Mouse (Mus musculus) macrophage (primary cell): ENCODE measurements around the gene Lztr1. TPM values are rescaled to one million over a fixed set of nuclear protein-coding genes. Genes with fewer than 3 reads are reported as not detected.

Source experiments
- H3K27ac ChIP-seq: fragments of 350-480 bp; formaldehyde crosslinking; 2 replicates; pipeline ENCODE4 v1.9.0; 2021
- H3K36me3 ChIP-seq: fragments of 350-480 bp; formaldehyde crosslinking; 2 replicates; pipeline ENCODE4 v1.9.0; 2021; ENCODE audit errors: inconsistent target
- H3K4me3 ChIP-seq: fragments of 350-480 bp; formaldehyde crosslinking; 2 replicates; pipeline ENCODE4 v1.9.0; 2021; ENCODE audit errors: inconsistent target
- H3K79me2 ChIP-seq: fragments of 350-480 bp; formaldehyde crosslinking; 2 replicates; pipeline ENCODE4 v1.9.0; 2021; ENCODE audit errors: inconsistent target
- WGBS: methylation state at CpG from one replicate; pipeline ENCODE4 v1.1.7; 2026; ENCODE audit warnings: inconsistent platforms; ENCODE audit not compliant: missing documents; 5-methylcytosine and 5-hydroxymethylcytosine counted together
- polyA plus RNA-seq: library from polyadenylated mRNA; stranded (reverse); fragments of 250-400 nt; gene quantifications from 3 replicates; pipeline ENCODE4 v1.2.4, GENCODE M21; 2018; ENCODE audit warnings: inconsistent platforms
- total RNA-seq, 78 experiments: library from RNA; depleted of rRNA; stranded (reverse); fragments of 250-400 nt; gene quantifications; 1 replicate in 9 of 78; 2 replicates in 24 of 78; 3 replicates in 43 of 78; 4 replicates in 2 of 78; pipeline ENCODE4 v1.2.4; 2018; ENCODE audit warnings: inconsistent platforms in 56 of 78

Lztr1 gene
- total RNA-seq (2018; cell fraction: chromatin; rRNA removed): 100 to 1,000 TPM in 12 of 26 experiments, 10 to 100 TPM in 14; 35.6 to 167 (median 89.3) TPM
- 10 to 100 TPM; 14.9 to 34.0 (median 22.0) TPM for total RNA-seq (2018; cell fraction: cytosol; rRNA removed)
- total RNA-seq (2018; cell fraction: nucleus; rRNA removed): 100 to 1,000 TPM in 1 of 26 experiments, 10 to 100 TPM in 25; 21.4 to 113 (median 51.9) TPM
- polyA plus RNA-seq: 23.8 to 33.8 TPM (median 28.9 TPM) in 3 replicates

GRCm38 (mm10) chr16:17508546-17509239 is at the start of gene Lztr1:
Gene Lztr1 (plus strand): TSS chr16:17508688.
- WGBS: 2% methylated on average over 50 of the region's 50 CpGs
- Histone ChIP-seq H3K27ac (peak within 1 kb of the TSS; percentile 75), H3K36me3 (peaks cover 19% of the 10 kb centered on the region), H3K79me2 (no peaks in the 10 kb centered on the region; the same call in 1 of the 2 replicates), H3K4me3 (peak within 1 kb of the TSS; percentile 81)

DNA sequence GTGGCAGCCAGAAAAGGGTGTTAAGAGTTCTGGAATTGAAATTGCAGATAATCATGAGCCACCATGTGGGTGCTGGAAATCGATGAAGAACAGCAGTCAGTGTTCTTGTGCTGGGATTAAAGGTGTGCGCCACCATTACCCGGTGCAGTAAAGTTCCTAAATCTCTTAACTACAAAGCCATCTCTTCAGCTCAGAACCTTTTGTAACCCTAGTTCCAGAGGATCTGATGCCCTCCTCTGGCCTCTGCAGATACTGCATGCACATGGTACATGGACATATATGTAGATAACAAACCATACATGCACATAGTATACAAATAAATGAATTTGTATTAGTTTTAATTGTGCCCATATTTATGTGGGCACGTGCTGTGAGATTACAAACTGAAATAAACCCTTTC is 48.2 kb upstream of the Lztr1 start:
- H3K36me3 ChIP-seq: peaks cover 5% of the 10 kb centered on the region; the same call in 1 of the 2 replicates
- 84% methylated on average over 4 of the region's 4 CpGs for WGBS
- peaks cover 100% of the 10 kb centered on the region for H3K79me2 ChIP-seq
- no peak overlapping the region for H3K4me3 ChIP-seq
- H3K27ac ChIP-seq: no peak overlapping the region

- Histone ChIP-seq H3K27ac (no peak overlapping the region; the same call in 1 of the 2 replicates), H3K4me3 (no peak overlapping the region)
- WGBS: 13% methylated on average over 1 of the region's 1 CpGs
Measured at GRCm38 (mm10) chr16:17461596-17461995, 46.9 kb upstream of the Lztr1 start.

GRCm38 (mm10) chr16:17463184-17463583 is 45.3 kb upstream of the Lztr1 start:
- Histone ChIP-seq H3K36me3 (no peaks in the 10 kb centered on the region), H3K27ac (no peak overlapping the region), H3K4me3 (no peak overlapping the region), H3K79me2 (peaks cover 100% of the 10 kb centered on the region)
- 93% methylated on average over 2 of the region's 2 CpGs for whole genome bisulfite sequencing

More at GRCm38 (mm10) chr16:17461596-17461995, 46.9 kb upstream of the Lztr1 start:
- peaks cover 100% of the 10 kb centered on the region for H3K79me2 ChIP-seq
- H3K36me3 ChIP-seq: peaks cover 5% of the 10 kb centered on the region; the same call in 1 of the 2 replicates

DNA sequence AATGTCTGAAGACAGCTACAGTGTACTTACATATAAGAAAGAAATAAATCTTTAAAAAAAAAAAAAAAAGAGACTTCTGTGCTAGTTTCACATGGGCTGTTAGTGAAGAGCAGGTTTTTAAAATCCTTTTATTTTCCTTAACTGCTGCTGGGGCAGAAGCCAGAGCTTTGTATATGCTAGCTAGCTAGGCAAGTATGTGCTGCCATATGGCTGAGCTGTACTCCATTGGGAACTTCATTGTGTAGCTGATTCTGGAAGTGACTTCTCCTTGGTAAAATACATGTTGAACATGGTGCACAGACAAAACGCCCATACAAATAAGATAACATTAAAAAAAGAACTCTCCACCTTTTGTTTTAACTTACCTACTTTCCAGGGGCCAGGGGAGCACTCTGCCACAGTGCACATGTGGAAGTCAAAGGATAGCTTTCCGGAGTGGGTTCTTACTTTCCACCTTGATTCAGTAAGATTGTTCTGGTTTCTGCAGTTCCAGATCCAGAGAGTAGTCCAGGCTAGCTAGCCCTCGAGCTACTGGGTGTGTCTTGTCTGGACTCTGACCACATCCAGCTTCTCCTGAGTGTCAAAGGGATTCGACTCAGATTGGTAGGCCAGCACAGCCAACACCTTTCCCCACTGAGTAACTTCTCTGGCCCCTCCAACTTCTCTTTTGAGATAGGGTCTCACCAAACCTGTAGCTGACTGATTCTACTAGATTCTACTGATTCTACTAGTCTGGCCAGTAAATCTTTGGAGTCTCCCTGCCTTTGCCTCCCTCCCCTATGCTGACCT is 41.4 kb upstream of the Lztr1 start:
- Histone ChIP-seq H3K4me3 (no peak overlapping the region), H3K27ac (no peak overlapping the region), H3K36me3 (peaks cover 12% of the 10 kb centered on the region), H3K79me2 (peaks cover 100% of the 10 kb centered on the region)
- WGBS: 79% methylated on average over 4 of the region's 4 CpGs

DNA sequence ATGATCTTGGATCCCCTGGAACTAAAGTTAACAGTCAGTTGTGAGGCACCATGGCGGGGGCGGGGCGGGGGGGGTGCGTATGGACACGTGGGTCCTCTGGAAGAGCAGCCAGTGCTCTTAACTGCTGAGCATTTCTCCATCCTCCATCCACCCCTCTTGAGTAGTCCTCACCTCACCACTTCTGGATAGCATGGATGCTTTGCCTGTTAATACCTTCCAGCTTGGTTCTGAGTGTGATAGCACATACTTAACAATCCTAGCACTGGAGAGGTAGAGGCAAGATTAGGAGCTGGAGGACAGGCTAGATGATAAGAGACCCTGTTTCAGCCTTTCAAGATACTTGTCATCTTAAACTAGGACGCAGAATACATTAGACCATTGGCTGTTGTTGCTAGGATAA is 36.0 kb upstream of the Lztr1 start:
- no peak overlapping the region for H3K4me3 ChIP-seq
- peaks cover 100% of the 10 kb centered on the region for H3K79me2 ChIP-seq
- WGBS: 89% methylated on average over 6 of the region's 6 CpGs
- H3K36me3 ChIP-seq: peaks cover 14% of the 10 kb centered on the region
- no peak overlapping the region for H3K27ac ChIP-seq

- Histone ChIP-seq H3K4me3 (no peak overlapping the region), H3K79me2 (peaks cover 100% of the 10 kb centered on the region), H3K36me3 (peaks cover 10% of the 10 kb centered on the region), H3K27ac (no peak overlapping the region)
Measured at GRCm38 (mm10) chr16:17474091-17474490, 34.4 kb upstream of the Lztr1 start.

- no peak overlapping the region for H3K4me3 ChIP-seq
- WGBS: 89% methylated on average over 2 of the region's 2 CpGs
- H3K27ac ChIP-seq: no peak overlapping the region
- H3K36me3 ChIP-seq: 0 out of 2 replicates have a peak, but pooled peaks cover 6% of the 10 kb centered on the region
- peaks cover 100% of the 10 kb centered on the region for H3K79me2 ChIP-seq
Measured at GRCm38 (mm10) chr16:17474761-17475160, 33.7 kb upstream of the Lztr1 start.

GRCm38 (mm10) chr16:17475326-17475725 is 33.2 kb upstream of the Lztr1 start:
- Histone ChIP-seq H3K36me3 (0 out of 2 replicates have a peak, but pooled peaks cover 6% of the 10 kb centered on the region), H3K4me3 (no peak overlapping the region), H3K27ac (no peak overlapping the region), H3K79me2 (peaks cover 100% of the 10 kb centered on the region)
- 94% methylated on average over 3 of the region's 4 CpGs for WGBS

- WGBS: 65% methylated on average over 4 of the region's 4 CpGs
- H3K79me2 ChIP-seq: peaks cover 100% of the 10 kb centered on the region
- no peak overlapping the region for H3K4me3 ChIP-seq
- H3K27ac ChIP-seq: no peak overlapping the region
- H3K36me3 ChIP-seq: peaks cover 7% of the 10 kb centered on the region
Measured at GRCm38 (mm10) chr16:17478331-17478943, 30.1 kb upstream of the Lztr1 start.

DNA sequence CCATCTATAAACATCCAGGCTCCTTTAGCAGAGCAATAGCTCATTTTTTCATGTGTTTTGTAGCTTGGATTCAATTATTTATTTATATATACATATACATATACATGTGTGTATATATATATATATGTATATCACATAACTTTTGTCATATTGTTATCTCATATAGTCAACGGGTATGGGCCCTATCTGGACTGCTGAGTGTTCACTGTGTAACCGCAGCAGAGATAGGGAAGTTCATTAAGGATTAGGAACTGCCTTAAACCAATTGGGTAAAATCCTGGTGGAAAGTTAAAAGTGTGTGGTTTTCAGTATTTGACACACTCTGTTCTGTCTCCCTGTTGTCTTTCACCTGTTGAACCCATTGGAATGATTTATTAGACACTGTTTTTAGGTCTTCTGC is 27.0 kb upstream of the Lztr1 start:
- Histone ChIP-seq H3K27ac (no peak overlapping the region), H3K36me3 (peaks cover 36% of the 10 kb centered on the region), H3K79me2 (peaks cover 74% of the 10 kb centered on the region), H3K4me3 (no peak overlapping the region)
- 83% methylated on average over 2 of the region's 2 CpGs for WGBS

GRCm38 (mm10) chr16:17486505-17486904 is 22.0 kb upstream of the Lztr1 start:
- H3K4me3 ChIP-seq: no peak overlapping the region
- peaks cover 48% of the 10 kb centered on the region for H3K36me3 ChIP-seq
- 71% methylated on average over 3 of the region's 3 CpGs for WGBS
- H3K79me2 ChIP-seq: peaks cover 23% of the 10 kb centered on the region
- no peak overlapping the region for H3K27ac ChIP-seq

DNA sequence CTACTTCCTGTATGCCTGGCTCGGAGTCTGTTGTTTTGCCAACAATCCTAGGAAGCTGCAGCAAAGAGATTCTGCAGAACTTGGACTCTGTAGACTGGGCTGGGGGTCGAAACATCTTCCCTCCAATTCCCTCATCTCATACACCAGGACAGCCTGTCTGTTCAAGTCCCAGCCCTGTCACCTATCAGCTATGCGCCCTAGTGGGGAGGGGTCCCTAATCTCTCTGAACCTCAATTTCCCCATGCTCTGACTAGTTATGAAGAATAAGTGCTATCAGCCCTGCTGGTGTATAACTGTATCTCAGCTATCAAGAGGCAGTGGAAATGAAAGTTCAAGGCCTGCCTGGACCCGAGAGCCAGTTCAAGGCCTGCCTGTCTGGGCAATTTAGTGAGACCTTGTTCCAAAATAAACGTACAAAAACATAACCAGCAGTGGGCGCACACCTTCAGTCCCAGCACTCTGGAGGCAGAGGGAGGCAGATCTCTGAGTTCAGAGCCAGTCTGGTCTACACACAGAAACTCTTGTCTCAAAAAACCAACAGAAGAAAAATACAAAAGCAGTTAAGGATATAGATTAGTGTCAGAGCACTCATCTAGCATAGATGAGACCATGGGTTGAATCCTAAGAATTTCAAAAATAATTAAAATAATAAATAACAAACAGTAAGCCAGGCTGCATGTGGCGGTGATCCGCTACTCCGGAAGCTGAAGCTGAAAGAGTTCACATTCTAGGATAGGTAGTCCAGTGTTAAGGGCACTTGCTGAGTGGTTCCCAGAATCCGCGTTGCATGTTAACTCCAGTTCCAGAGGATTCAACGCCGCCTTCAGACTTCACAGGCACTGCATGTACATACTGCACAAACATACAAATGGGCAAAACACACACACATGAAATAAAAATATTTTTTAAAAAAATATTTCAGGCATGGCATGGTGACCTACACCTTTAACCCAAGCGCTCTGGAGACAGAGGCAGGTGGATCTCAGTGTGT is 19.7 kb upstream of the Lztr1 start:
- H3K4me3 ChIP-seq: no peak overlapping the region
- peaks cover 38% of the 10 kb centered on the region for H3K36me3 ChIP-seq
- peaks cover under 1% of the 10 kb centered on the region; the same call in 1 of the 2 replicates for H3K79me2 ChIP-seq
- H3K27ac ChIP-seq: no peak overlapping the region
- WGBS: 74% methylated on average over 14 of the region's 14 CpGs
